Mouse (Mus musculus) forebrain, embryonic 11.5 days (tissue): ENCODE measurements around the gene Baiap3. TPM values are rescaled to one million over a fixed set of nuclear protein-coding genes. Genes with fewer than 3 reads are reported as not detected.
"Not testable (repeated sequence)": the region's sequence is repeated elsewhere in the genome, so short reads cannot be mapped to it uniquely, and the experiment has no call there.

Experiments used
- ATAC-seq: fragments of 200-750 bp; cut with Nextera tagmentation; replicated peaks from 2 replicates; pipeline ENCODE4 v1.8.0; 2017; ENCODE audit warnings: moderate TSS enrichment; ENCODE audit not compliant: low FRiP score
- DNase-seq: peaks from one replicate; pipeline ENCODE4 v3.0.0-alpha.2; 2017; ENCODE audit warnings: low spot score
- H3K27ac ChIP-seq: fragments of 300-500 bp; sonication (generic); 2 replicates; pipeline ENCODE4 v1.5.1; 2014; ENCODE audit warnings: low read depth, low read length
- H3K27me3 ChIP-seq: fragments of 300-500 bp; sonication (generic); 2 replicates; pipeline ENCODE4 v1.6.1; 2014; ENCODE audit warnings: mild to moderate bottlenecking, low read length, mixed read lengths; ENCODE audit not compliant: control insufficient read depth, insufficient read depth
- H3K36me3 ChIP-seq: fragments of 300-500 bp; sonication (generic); 2 replicates; pipeline ENCODE4 v1.6.1; 2014; ENCODE audit warnings: mild to moderate bottlenecking, low read length, moderate library complexity, mixed read lengths; ENCODE audit not compliant: control insufficient read depth, insufficient read depth
- H3K4me1 ChIP-seq: fragments of 300-500 bp; sonication (generic); replicated peaks from 2 replicates; pipeline ENCODE4 v1.6.1; 2014; ENCODE audit warnings: low read length, mixed read lengths; ENCODE audit not compliant: control insufficient read depth, insufficient read depth
- H3K4me2 ChIP-seq: fragments of 300-500 bp; sonication (generic); 2 replicates; pipeline ENCODE4 v1.6.1; 2014; ENCODE audit warnings: low read depth, mild to moderate bottlenecking, low read length, moderate library complexity, mixed read lengths; ENCODE audit not compliant: severe bottlenecking
- H3K4me3 ChIP-seq: fragments of 300-500 bp; sonication (generic); 2 replicates; pipeline ENCODE4 v1.5.1; 2014; ENCODE audit warnings: low read depth, low read length
- H3K9ac ChIP-seq: fragments of 300-500 bp; sonication (generic); 2 replicates; pipeline ENCODE4 v1.6.1; 2014; ENCODE audit warnings: low read length
- H3K9me3 ChIP-seq: fragments of 300-500 bp; sonication (generic); 2 replicates; pipeline ENCODE4 v1.6.1; 2016; ENCODE audit warnings: low read length, mixed read lengths; ENCODE audit not compliant: control insufficient read depth
- WGBS: fragments of 180-500 bp; shearing (Covaris S2); extraction: QIAGEN DNeasy Blood & Tissue Kit; methylation state at CpG from one replicate; pipeline ENCODE4 v1.1.7; 2014; 5-methylcytosine and 5-hydroxymethylcytosine counted together
- polyA plus RNA-seq: library from polyadenylated mRNA; unstranded; fragments of >200 nt; fragmentation: Nextera tagmentation; extraction: Ambion mirVana; gene quantifications from 2 replicates; pipeline ENCODE4 v1.2.1, GENCODE M21; 2014

Gene Baiap3
- polyA plus RNA-seq, 1 experiment from 2014 or later = 1.2 TPM

DNA sequence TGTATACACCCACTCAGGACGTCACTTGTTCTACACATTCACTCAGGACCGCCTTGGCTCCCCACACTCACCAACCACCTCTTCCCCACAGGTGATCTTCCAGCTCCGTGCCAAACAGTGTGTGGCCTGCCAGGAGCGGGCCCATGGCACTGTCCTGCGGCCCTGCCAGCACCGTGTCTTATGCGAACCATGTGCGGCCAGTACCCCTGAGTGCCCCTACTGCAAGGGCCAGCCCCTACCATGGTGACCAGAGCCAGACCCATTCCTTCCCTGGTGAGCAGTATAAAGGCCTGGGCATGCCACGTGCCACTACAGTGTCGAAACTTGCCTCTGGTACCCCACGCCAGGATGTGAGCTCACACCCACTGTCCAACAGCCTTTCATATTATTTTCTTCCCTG, 24.5 kb downstream of the Baiap3 start:
- not testable (repeated sequence) for H3K9me3 ChIP-seq, H3K9ac ChIP-seq, H3K36me3 ChIP-seq, H3K4me2 ChIP-seq, DNase-seq, ATAC-seq, H3K27me3 ChIP-seq, H3K27ac ChIP-seq, H3K4me3 ChIP-seq, H3K4me1 ChIP-seq
- 89% methylated on average over 5 of the region's 11 CpGs for WGBS

DNA sequence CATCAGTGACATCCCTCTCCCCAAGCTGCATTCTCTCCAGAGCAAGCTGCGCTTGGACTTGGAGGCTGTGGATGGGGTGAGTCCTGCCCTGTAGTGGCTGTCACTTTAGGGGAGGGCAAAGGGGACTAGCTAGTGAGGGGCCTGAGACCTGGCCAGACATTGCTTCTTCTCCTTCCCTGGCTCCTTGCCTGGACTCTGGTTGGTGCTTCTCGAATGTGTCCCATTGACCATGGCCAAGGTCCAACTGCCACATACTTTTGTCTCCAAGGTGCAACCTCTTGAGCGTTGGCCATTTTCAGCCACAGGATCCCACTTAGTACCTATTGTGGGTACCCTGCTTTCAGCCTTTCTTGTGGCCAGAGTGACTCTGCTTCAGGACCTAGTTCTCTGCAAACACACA, 25.5 kb downstream of the Baiap3 start:
- WGBS = 84% methylated on average over 3 of the region's 3 CpGs
- Histone ChIP-seq H3K4me1 (no peaks in the 10 kb centered on the region), H3K27me3 (no peaks in the 10 kb centered on the region), H3K4me3 (no peak overlapping the region), H3K4me2 (no peak overlapping the region), H3K9me3 (no peaks in the 10 kb centered on the region), H3K36me3 (peaks cover 3% of the 10 kb centered on the region; the same call in 1 of the 2 replicates), H3K9ac (no peak overlapping the region), H3K27ac (no peak overlapping the region)
- DNase-seq = no peak
- ATAC-seq = no peak

DNA sequence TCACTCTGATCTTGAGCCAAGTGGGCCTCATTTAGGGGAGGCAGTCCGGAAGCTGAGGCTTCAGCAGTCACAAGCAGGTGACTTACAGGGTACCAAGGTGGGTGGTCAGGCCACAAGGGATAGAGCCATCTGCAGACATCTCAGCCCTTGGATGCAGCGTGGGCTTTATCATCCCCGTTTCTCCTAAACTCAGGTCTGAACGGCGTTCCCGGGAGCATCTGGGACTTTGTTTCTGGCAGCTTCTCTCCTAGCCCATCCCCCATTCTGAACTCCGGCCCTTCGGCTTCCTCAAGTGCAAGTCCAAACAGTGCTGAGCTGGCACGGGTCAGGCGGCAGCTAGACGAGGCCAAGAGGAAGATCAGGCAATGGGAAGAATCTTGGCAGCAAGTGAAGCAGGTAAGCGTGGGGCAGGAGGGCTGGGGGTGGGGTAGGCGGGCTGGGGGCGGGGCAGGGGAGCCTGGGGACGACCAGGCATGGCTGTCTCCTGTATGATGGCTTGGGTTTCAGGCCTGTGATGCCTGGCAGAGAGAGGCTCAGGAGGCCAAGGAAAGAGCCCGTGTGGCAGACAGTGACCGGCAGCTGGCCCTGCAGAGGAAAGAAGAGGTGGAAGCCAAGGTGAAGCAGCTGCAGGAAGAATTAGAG, 26.0 kb downstream of the Baiap3 start:
- H3K4me3 ChIP-seq, ATAC-seq, H3K9me3 ChIP-seq, H3K27ac ChIP-seq, H3K36me3 ChIP-seq, H3K4me1 ChIP-seq, H3K27me3 ChIP-seq, H3K4me2 ChIP-seq, H3K9ac ChIP-seq, DNase-seq: not testable (repeated sequence)
- 88% methylated on average over 15 of the region's 17 CpGs for WGBS

DNA sequence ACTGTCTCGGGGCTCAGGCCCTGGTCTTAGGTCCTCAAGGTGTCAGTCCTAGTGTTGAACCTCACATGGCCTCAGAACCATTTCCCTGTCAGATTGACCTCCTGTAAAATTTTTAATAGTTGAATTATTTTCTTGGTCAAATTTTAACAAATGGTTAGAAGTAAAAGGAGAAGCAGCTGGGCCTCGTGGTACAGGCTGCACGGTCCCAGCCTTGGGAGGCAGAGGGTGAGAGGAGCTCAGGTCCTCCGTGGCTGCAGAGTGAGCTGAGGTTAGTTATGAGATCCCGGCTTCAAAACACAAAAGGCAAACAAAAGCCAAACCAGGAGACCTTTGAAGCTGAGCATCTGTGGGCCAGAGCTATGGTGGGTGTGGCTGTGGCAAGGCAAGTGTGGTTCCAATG, 28.2 kb downstream of the Baiap3 start:
- Histone ChIP-seq H3K9ac (no peak overlapping the region), H3K27ac (no peak overlapping the region), H3K27me3 (no peaks in the 10 kb centered on the region), H3K36me3 (no peaks in the 10 kb centered on the region; the same call in 1 of the 2 replicates), H3K4me3 (no peak overlapping the region), H3K4me2 (no peak overlapping the region), H3K9me3 (no peaks in the 10 kb centered on the region), H3K4me1 (no peaks in the 10 kb centered on the region)
- DNase-seq (no peak), ATAC-seq (no peak)
- WGBS = 87% methylated on average over 5 of the region's 5 CpGs

DNA sequence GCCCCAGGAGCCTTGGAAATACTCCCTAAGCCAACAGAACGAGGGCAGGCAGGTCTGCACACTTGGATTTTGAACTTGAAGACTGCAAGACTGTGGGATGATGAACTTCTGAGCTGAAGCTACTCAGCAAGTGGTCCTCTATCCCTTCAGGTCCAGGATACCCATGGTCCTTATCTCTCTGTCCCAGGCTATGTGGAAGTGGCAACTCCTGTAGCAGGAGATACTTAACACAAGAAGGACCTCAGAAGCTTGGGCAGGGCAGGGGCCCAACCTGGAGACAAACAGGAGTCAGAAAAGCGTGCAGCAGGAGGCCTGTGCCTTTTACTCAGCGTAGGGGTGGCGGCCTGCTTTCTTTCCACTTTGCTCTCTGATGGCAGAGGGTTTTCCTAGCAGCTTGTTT, 30.5 kb downstream of the Baiap3 start:
- no peaks in the 10 kb centered on the region for H3K36me3 ChIP-seq
- H3K9me3 ChIP-seq = no peaks in the 10 kb centered on the region
- no peak for ATAC-seq
- no peak overlapping the region for H3K27ac ChIP-seq
- 76% methylated on average over 4 of the region's 4 CpGs for WGBS
- H3K4me1 ChIP-seq = peaks cover 6% of the 10 kb centered on the region; the same call in 1 of the 2 replicates
- no peak overlapping the region for H3K4me3 ChIP-seq
- no peak overlapping the region for H3K4me2 ChIP-seq
- no peak for DNase-seq
- no peak overlapping the region for H3K9ac ChIP-seq
- no peaks in the 10 kb centered on the region for H3K27me3 ChIP-seq

DNA sequence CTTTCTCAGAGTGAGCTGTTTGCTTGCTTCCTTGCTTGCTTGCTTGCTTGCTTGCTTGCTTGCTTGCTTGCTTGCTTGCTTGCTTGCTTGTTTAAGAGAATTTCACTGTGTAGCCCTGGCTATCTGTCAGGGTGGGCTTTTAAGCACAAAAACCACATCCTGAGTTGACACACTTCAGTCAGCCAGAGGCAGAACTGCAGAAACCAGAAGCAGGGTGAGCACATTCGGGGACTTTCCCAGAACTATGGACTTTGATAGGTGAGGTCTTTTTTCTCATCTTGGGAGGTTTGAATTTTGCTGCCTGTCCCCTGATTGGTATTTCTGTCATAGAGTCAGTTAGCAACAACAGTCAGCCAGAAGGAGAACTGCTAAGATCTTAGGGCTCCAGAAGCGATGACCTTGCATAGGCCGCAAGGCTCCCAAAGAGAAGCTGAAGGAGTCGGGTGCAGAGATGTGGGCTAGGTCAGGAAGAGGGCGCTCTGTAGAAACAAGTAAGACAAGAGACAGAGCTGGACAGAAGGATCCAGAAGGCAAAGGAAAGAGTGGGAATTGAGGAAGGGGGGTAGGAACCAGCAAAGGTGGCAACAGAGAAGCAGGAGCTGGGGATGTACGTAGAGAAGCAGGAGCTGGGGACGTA, 31.5 kb downstream of the Baiap3 start:
- H3K4me1 ChIP-seq = peaks cover 6% of the 10 kb centered on the region; the same call in 1 of the 2 replicates
- H3K27me3 ChIP-seq = no peaks in the 10 kb centered on the region
- H3K4me2 ChIP-seq = no peak overlapping the region
- DNase-seq (no peak), ATAC-seq (no peak)
- H3K27ac ChIP-seq = no peak overlapping the region
- 92% methylated on average over 7 of the region's 7 CpGs for WGBS
- no peaks in the 10 kb centered on the region for H3K36me3 ChIP-seq
- no peaks in the 10 kb centered on the region for H3K9me3 ChIP-seq
- H3K9ac ChIP-seq = no peak overlapping the region
- H3K4me3 ChIP-seq = no peak overlapping the region

DNA sequence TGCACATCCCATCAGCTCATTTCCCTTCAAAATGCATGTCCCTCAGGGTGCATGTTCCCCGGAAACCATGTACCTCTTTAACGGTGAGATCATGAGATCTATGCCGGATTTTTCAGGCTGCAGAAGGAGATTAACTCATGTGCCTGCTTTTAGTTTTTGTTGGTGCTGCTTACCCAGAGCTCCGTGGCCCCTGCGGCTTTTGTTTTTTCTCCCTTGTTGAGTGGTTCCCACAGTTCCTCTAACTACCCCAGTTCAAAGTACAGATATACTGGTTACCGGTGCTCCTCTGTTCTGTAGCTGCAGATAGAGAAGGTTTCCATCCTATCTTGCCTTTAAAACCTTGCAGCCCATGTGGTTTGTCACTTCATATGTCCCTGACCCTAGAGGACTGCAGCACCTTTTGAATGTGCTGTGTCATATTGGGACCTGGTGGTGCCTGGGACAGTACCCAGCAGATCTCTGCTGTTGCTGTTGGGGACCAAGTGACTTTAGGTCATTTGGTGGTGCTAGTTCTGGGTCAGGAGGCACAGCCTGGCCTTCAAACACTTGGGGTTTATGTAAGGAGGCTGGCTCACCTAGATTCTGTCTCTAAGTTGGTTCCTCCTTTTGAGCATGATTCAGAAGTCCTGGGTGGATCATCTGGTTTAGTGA, 33.1 kb downstream of the Baiap3 start:
- WGBS = 40% methylated on average over 6 of the region's 6 CpGs
- Histone ChIP-seq H3K9ac (no peak overlapping the region), H3K27me3 (no peaks in the 10 kb centered on the region), H3K9me3 (no peaks in the 10 kb centered on the region), H3K4me3 (peak overlapping the region; percentile 7; the same call in 1 of the 2 replicates), H3K36me3 (no peaks in the 10 kb centered on the region), H3K4me2 (peak overlapping the region; percentile 33; the same call in 1 of the 2 replicates), H3K4me1 (peaks cover 6% of the 10 kb centered on the region; the same call in 1 of the 2 replicates), H3K27ac (no peak overlapping the region)
- no peak for ATAC-seq
- DNase-seq = no peak

DNA sequence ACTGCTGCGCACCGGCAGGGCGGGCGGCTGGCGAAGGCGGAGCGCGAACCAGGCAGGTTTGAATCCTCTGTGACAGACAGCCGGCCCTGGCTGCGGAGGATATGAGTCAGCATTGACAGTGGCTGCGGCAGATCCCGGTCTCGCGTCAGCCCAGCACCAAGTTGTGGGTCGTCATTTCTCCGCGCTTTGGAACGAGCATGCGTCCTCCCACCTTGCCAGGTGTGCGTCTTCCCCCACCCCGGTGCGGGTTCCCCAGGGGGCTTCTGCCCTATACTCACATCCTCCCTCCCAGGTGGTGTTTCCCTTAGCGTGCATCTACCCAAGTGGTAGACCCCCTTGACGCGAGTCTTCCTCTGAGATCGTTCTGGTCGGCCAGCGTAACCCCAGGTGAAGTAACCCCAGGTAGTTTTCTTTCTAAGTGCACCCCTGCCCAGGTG, 33.6 kb downstream of the Baiap3 start:
- H3K27ac ChIP-seq, H3K36me3 ChIP-seq, H3K4me1 ChIP-seq, H3K27me3 ChIP-seq, H3K9ac ChIP-seq, DNase-seq, H3K9me3 ChIP-seq: not testable (repeated sequence)
- peak overlapping the region; percentile 35 for H3K4me3 ChIP-seq
- WGBS = 6% methylated on average over 20 of the region's 28 CpGs
- ATAC-seq = peak; percentile 86
- H3K4me2 ChIP-seq = peak overlapping the region; percentile 65; the same call in 1 of the 2 replicates
